Mouse (Mus musculus) kidney, embryonic 14.5 days (tissue): Measurements from ENCODE around the gene Lrrc73. TPM values are rescaled to one million over a fixed set of nuclear protein-coding genes. Genes with fewer than 3 reads are reported as not detected.
A peak's percentile ranks its signal among the peaks of the same experiment; 100 is the strongest.

Experiments
- ATAC-seq: fragments of 200-750 bp; cut with Nextera tagmentation; 2 replicates; pipeline ENCODE4 v1.8.0; 2017; ENCODE audit warnings: moderate number of reproducible peaks, mild to moderate bottlenecking, moderate TSS enrichment, moderate library complexity; ENCODE audit not compliant: low FRiP score, low TSS enrichment
- H3K27ac ChIP-seq: fragments of 300-500 bp; sonication (generic); 2 replicates; pipeline ENCODE4 v1.5.1; 2014; ENCODE audit warnings: low read depth, mild to moderate bottlenecking, low read length, moderate library complexity, mixed read lengths
- H3K27me3 ChIP-seq: fragments of 300-500 bp; sonication (generic); 2 replicates; pipeline ENCODE4 v1.6.1; 2014; ENCODE audit warnings: mild to moderate bottlenecking, low read length; ENCODE audit not compliant: control insufficient read depth, insufficient read depth
- H3K36me3 ChIP-seq: fragments of 300-500 bp; sonication (generic); 2 replicates; pipeline ENCODE4 v1.6.1; 2014; ENCODE audit warnings: low read length, mixed read lengths; ENCODE audit not compliant: control insufficient read depth, insufficient read depth
- H3K4me1 ChIP-seq: fragments of 300-500 bp; sonication (generic); 2 replicates; pipeline ENCODE4 v1.6.1; 2014; ENCODE audit warnings: low read length, mixed read lengths; ENCODE audit not compliant: control insufficient read depth, insufficient read depth
- H3K4me2 ChIP-seq: fragments of 300-500 bp; sonication (generic); replicated peaks from 2 replicates; pipeline ENCODE4 v1.6.1; 2014; ENCODE audit warnings: low read depth, mild to moderate bottlenecking, low read length
- H3K4me3 ChIP-seq: fragments of 300-500 bp; sonication (generic); 2 replicates; pipeline ENCODE4 v1.5.1; 2014; ENCODE audit warnings: mild to moderate bottlenecking, low read length
- H3K9ac ChIP-seq: fragments of 300-500 bp; sonication (generic); 2 replicates; pipeline ENCODE4 v1.6.1; 2014; ENCODE audit warnings: low read depth, mild to moderate bottlenecking, low read length, moderate library complexity
- H3K9me3 ChIP-seq: fragments of 300-500 bp; sonication (generic); 2 replicates; pipeline ENCODE4 v1.6.1; 2016; ENCODE audit warnings: low read length; ENCODE audit not compliant: control insufficient read depth
- WGBS: fragments of 180-500 bp; shearing (Covaris S2); extraction: QIAGEN DNeasy Blood & Tissue Kit; methylation state at CpG from one replicate; pipeline ENCODE4 v1.1.7; 2014; 5-methylcytosine and 5-hydroxymethylcytosine counted together
- polyA plus RNA-seq: library from polyadenylated mRNA; unstranded; fragments of >200 nt; fragmentation: Nextera tagmentation; extraction: Ambion mirVana; gene quantifications from 2 replicates; pipeline ENCODE4 v1.2.1, GENCODE M21; 2014

Gene Lrrc73
- polyA plus RNA-seq, 1 experiment from 2014 or later: 0.92 TPM

DNA sequence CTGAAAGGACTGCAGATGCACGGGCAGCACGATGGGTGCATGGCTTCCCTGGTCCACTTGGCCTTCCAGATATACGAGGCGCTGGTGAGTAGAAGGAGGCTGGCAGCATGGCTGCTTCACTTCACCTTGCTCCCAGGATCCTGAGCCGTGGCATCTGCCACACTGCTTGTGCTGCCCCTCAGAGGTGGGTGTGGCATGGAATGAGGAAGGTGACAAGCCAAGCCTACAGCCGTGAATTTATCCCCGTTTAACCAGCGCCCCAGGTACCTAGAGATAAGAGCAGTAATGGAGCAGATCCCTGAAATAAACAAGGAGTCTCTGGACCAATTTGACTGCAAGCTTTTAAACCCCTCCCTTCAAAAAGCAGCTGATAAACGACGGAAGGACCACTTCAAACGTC lies 11.9 kb upstream of the Lrrc73 start:
- no peak for ATAC-seq
- WGBS: 77% methylated on average over 11 of the region's 11 CpGs
- H3K4me1 ChIP-seq: peaks cover under 1% of the 10 kb centered on the region; the same call in 1 of the 2 replicates
- H3K9me3 ChIP-seq: no peaks in the 10 kb centered on the region
- no peaks in the 10 kb centered on the region for H3K27me3 ChIP-seq
- no peak overlapping the region for H3K27ac ChIP-seq
- H3K9ac ChIP-seq: no peak overlapping the region
- H3K4me2 ChIP-seq: no peak overlapping the region
- peaks cover 95% of the 10 kb centered on the region for H3K36me3 ChIP-seq
- no peak overlapping the region for H3K4me3 ChIP-seq

DNA sequence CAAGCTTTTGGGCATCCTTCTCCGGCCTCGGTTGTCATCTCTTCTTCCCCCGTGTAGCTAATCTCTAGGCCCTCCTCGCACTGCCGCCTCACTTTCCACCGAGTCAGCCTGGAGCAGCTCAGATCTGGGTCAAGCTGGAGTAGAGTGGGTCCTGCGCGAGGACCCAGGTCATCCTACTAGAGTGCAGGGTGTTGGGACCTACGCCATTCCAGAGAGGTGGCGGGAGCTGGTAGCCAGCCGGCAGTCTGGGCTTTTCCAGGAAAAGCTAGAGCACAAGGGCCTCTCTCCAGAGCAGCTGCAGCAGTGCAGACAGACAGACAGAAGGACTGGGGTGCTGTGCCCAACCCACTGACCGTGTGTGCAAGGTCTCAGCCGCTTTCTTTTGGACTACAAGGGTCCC lies 11.1 kb upstream of the Lrrc73 start:
- Histone ChIP-seq H3K27me3 (no peaks in the 10 kb centered on the region), H3K4me2 (no peak overlapping the region), H3K4me3 (no peak overlapping the region), H3K36me3 (peaks cover 87% of the 10 kb centered on the region), H3K9me3 (no peaks in the 10 kb centered on the region), H3K4me1 (peaks cover 7% of the 10 kb centered on the region; the same call in 1 of the 2 replicates), H3K9ac (no peak overlapping the region), H3K27ac (no peak overlapping the region)
- WGBS: 88% methylated on average over 13 of the region's 13 CpGs
- peak; percentile 22; the same call in 1 of the 2 replicates for ATAC-seq

DNA sequence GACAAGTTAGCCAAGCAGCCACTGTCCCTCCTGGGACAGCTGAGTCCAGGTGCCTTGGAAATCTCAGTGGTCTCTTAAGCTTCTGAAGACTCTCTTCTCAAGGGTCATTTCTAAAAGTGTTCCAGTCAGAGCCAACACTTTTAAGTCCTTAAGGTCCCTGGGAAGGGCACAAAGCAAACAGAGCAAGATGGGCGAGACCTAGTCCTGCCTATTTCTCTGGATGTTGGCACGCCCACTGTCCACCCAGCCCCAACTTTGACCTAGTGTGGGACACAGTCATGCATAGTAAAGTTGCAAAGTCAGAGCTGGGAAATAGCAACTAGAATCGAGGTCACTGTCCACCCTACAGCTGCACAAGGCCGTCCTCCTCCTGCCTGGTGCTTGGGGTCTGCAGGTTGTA lies 10.3 kb upstream of the Lrrc73 start:
- no peaks in the 10 kb centered on the region for H3K27me3 ChIP-seq
- no peak overlapping the region for H3K9ac ChIP-seq
- H3K4me2 ChIP-seq: no peak overlapping the region
- H3K27ac ChIP-seq: no peak overlapping the region
- peaks cover 7% of the 10 kb centered on the region; the same call in 1 of the 2 replicates for H3K4me1 ChIP-seq
- H3K4me3 ChIP-seq: no peak overlapping the region
- no peaks in the 10 kb centered on the region for H3K9me3 ChIP-seq
- WGBS: 78% methylated on average over 4 of the region's 4 CpGs
- H3K36me3 ChIP-seq: peaks cover 82% of the 10 kb centered on the region
- no peak for ATAC-seq

DNA sequence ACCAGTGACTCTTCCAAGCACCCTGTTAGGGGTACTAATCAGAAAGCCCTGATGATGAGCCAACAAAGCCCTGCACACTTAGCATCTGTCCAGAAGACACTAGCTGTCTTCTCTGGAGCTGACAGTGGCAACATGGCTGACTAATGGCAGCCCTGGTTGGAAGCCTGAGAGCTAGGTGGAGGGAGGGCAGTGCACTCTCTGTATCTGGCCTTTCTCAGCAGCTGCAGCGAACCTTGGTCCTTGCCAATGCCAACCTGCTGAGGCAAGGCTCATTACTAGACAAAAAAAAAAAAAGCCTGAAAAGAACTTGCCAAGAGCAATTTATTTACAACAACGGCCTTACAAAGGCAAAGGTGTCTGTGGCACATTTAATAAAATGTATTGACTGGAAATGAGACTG lies 9.7 kb upstream of the Lrrc73 start:
- H3K27me3 ChIP-seq: no peaks in the 10 kb centered on the region
- WGBS: 88% methylated on average over 2 of the region's 2 CpGs
- peaks cover 9% of the 10 kb centered on the region for H3K4me1 ChIP-seq
- H3K4me2 ChIP-seq: no peak overlapping the region
- no peak for ATAC-seq
- H3K9me3 ChIP-seq: no peaks in the 10 kb centered on the region
- no peak overlapping the region for H3K9ac ChIP-seq
- H3K36me3 ChIP-seq: peaks cover 77% of the 10 kb centered on the region
- no peak overlapping the region for H3K27ac ChIP-seq
- no peak overlapping the region for H3K4me3 ChIP-seq

DNA sequence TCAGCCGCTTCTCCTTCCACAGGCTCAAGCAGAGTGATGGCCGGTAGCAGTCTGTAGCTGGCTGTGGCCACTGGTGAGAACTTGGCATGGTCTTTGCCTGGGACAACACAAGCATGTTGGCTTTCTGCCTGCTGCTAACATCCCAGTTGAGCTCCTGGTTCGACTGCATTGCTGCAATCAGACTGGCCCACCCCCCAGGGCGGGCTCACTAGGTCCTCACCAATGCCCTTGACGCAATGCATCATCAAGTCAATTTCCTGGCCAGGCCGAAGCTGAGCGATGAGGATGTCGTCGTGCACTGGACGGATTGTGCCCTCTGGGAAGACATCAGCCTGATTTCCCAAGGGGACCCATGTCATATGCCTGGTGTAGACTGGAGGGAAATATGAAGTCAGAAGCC lies 8.8 kb upstream of the Lrrc73 start:
- H3K9ac ChIP-seq: no peak overlapping the region
- no peaks in the 10 kb centered on the region for H3K27me3 ChIP-seq
- no peak overlapping the region for H3K4me3 ChIP-seq
- peaks cover 73% of the 10 kb centered on the region for H3K36me3 ChIP-seq
- peaks cover 17% of the 10 kb centered on the region for H3K4me1 ChIP-seq
- H3K4me2 ChIP-seq: no peak overlapping the region
- ATAC-seq: no peak
- H3K27ac ChIP-seq: no peak overlapping the region
- H3K9me3 ChIP-seq: no peaks in the 10 kb centered on the region
- WGBS: 68% methylated on average over 10 of the region's 10 CpGs

DNA sequence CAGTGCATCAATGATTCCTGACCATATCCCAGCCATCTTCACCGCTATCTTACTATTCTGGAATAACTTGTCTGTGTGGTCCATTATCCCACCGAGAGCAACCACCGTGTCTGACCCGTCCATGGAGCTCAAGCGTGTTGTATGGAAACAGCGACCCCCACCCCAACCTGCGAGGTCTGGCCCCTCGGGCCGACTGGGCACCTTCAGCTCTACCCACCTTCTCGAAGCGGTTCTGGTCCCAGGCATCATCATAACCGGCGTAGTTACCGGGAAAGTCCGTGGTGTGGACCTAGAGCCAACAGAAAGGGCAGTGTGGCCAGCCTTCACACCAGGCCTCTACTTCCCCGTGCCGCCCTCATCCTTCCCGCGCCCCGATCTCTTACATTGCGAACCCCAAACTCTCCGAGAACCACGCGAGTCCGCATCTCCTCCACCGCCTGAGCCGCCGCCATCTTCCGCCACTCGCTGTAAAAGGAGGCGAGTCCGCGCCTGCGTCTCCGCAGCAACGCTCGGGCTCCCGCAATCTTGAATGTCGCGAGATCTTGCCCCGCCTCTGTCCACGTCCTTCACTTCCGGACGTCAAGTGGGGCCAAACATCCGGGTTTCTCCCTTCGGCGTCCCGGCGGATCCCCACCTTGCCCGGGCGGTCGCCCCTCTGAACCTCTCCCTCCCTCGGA lies 5.7 kb upstream of the Lrrc73 start, which contains the start of the genes Polr1c and Yipf3:
Polr1c (minus strand) TSS at position 543 of the 677 bp plus-strand sequence.
Yipf3 (plus strand) TSS at position 569 of the 677 bp plus-strand sequence.
- H3K9me3 ChIP-seq: no peaks in the 10 kb centered on the region
- peaks cover 17% of the 10 kb centered on the region for H3K4me1 ChIP-seq
- ATAC-seq: peak; percentile 89
- peak within 1 kb of the TSS; percentile 95 for H3K9ac ChIP-seq
- H3K27me3 ChIP-seq: no peaks in the 10 kb centered on the region
- under 1% methylated on average over 53 of the region's 53 CpGs for WGBS
- peak within 1 kb of the TSS; percentile 99 for H3K4me3 ChIP-seq
- H3K27ac ChIP-seq: peak within 1 kb of the TSS; percentile 67; the same call in 1 of the 2 replicates
- H3K4me2 ChIP-seq: peak within 1 kb of the TSS; percentile 87
- H3K36me3 ChIP-seq: peaks cover 69% of the 10 kb centered on the region

DNA sequence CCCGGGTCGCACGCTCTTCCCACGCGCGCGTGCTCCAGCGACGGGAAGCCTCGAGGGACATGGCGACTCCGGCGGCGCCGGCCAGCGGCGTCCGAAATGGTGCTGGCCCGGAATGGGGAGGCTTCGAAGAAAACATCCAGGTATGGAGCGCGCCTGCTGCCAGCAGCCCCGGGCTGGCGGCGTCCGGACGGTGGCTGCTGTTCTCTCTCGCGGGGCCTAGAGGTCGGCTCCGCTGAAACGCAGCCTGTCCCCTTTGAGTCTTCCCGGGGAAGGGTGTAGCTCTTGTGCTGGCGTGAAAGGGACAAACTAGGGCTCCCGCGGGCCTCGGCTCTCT lies 5.2 kb upstream of the Lrrc73 start:
- H3K9me3 ChIP-seq: no peaks in the 10 kb centered on the region
- under 1% methylated on average over 37 of the region's 37 CpGs for WGBS
- H3K27me3 ChIP-seq: no peaks in the 10 kb centered on the region
- H3K4me2 ChIP-seq: peak overlapping the region; percentile 87
- H3K9ac ChIP-seq: peak overlapping the region; percentile 95
- peak overlapping the region; percentile 67; the same call in 1 of the 2 replicates for H3K27ac ChIP-seq
- H3K36me3 ChIP-seq: peaks cover 64% of the 10 kb centered on the region
- no peak; the same call in 1 of the 2 replicates for ATAC-seq
- H3K4me3 ChIP-seq: peak overlapping the region; percentile 99
- peaks cover 17% of the 10 kb centered on the region for H3K4me1 ChIP-seq

DNA sequence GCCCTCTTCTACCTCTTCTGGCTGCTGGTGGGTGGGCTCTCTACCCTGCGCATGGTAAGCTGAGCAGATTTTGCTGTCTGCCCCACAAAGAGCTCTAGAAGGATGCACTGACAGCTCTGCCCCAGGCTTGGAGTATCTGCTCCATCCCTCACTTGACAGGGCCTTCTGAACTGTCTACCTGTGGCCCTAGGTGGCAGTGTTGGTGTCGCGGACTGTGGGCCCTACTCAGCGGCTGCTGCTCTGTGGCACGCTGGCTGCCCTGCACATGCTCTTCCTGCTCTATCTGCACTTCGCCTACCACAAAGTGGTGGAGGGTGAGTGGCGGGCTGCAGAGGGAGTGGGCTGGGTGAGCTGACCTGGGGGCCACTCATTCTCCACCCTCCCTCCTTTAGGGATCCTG lies 2.2 kb upstream of the Lrrc73 start:
- Histone ChIP-seq H3K9ac (no peak overlapping the region), H3K27me3 (peaks cover 13% of the 10 kb centered on the region), H3K27ac (no peak overlapping the region), H3K9me3 (no peaks in the 10 kb centered on the region), H3K4me2 (no peak overlapping the region), H3K36me3 (peaks cover 35% of the 10 kb centered on the region), H3K4me3 (no peak overlapping the region), H3K4me1 (peaks cover 25% of the 10 kb centered on the region)
- no peak for ATAC-seq
- WGBS: 82% methylated on average over 7 of the region's 7 CpGs

DNA sequence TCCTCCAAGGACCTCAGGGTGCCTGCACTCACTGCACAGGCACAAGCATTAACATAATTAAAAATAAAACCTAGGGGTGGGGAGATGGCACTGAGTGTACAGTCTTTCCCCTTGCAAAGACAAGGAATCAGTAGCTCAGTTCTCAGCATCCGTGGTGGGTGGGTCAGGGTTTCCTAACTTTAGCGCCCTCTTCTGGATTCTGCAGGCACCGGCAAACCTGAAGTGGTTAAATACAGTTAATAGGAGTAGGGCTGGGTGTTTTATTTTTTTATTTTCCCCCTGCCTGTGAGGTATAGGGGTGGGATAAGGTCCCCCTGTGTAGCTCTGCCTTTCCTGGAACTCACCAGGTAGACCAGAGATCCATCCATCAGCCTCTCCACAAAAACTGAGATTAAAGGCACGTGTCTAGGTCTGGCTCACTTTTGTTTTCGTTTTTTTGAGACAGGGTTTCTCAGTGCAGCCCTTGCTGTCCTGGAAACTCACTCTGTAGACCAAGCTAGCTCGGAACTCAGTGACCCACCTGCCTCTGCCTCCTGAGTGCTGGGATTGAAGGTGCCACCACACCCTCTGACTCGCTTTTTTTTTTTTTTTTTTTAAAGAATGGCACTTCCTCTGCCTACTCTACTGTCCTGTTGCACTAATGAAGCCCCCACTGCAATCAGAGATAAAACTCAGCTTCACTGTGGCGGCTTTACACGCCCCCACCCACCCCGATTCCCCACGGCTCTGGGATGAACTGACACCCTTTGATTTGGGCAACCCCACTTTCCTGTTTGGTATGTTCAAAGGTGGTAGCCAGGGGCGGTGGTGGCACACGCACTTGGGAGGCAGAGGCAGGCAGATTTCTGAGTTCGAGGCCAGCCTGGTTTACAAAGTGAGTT lies 520 bp upstream of the Lrrc73 start:
- H3K9me3 ChIP-seq: no peaks in the 10 kb centered on the region
- ATAC-seq: no peak
- H3K27ac ChIP-seq: no peak overlapping the region
- H3K4me1 ChIP-seq: peaks cover 18% of the 10 kb centered on the region
- peak overlapping the region; percentile 63; the same call in 1 of the 2 replicates for H3K9ac ChIP-seq
- 63% methylated on average over 14 of the region's 14 CpGs for WGBS
- peak overlapping the region; percentile 99 for H3K4me2 ChIP-seq
- H3K4me3 ChIP-seq: peak overlapping the region; percentile 68; the same call in 1 of the 2 replicates
- peaks cover 13% of the 10 kb centered on the region for H3K27me3 ChIP-seq
- H3K36me3 ChIP-seq: peaks cover 41% of the 10 kb centered on the region
